Mouse (Mus musculus) E14TG2a.4 (cell line): ENCODE data around the gene Wdr25.

Experiments used
- CTCF ChIP-seq: conservative IDR thresholded peaks from 2 replicates; pipeline ENCODE4 v1.5.1; 2014; ENCODE audit warnings: low read length
- NANOG ChIP-seq: IDR thresholded peaks from 2 replicates; pipeline ENCODE4 v1.6.1; 2014; ENCODE audit warnings: borderline replicate concordance, low read length, mixed read lengths
- POU5F1 ChIP-seq: IDR thresholded peaks from 2 replicates; pipeline ENCODE4 v1.6.1; 2014; ENCODE audit warnings: low read length, borderline replicate concordance

DNA sequence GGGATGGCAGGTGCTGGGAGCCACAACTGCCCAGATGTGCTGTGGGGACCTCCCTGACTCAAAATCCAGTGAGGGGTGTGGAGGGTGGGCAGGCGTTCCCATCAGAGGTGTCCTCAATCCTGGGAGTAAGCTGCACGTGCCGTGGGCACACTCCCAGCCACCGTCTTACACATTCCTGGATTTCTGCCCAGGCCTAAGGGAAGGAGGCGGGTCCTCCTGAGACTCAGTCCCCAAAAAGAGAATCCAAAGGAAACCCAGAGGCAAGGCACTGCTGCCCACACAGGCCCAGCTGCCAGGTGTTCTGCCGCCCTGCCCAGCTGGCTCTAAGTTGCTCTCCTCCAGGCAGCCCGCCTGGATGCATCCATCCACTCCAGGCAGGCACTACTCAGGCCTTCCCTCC, 145.9 kb downstream of the Wdr25 start:
- no peak for TF ChIP-seq CTCF
- TF ChIP-seq POU5F1, result no peak
- TF ChIP-seq NANOG, result no peak
